Mouse (Mus musculus): ENCODE measurements around the gene Mpzl3. TPM values are rescaled to one million over a fixed set of nuclear protein-coding genes. Genes with fewer than 3 reads are reported as not detected.
A peak's percentile ranks its signal among the peaks of the same experiment; 100 is the strongest.

Mpzl3 gene
- total and polyA plus RNA-seq, 3 experiments, result 0.82 to 1.8 (median 1.4) TPM

GRCm38 (mm10) chr9:45011291-45011690 lies 43.7 kb upstream of the Mpzl3 start:
- no peak for TF ChIP-seq POLR2A (IDR thresholded peaks at IDR 0.05; ENCODE audit: insufficient read depth, low read depth, low read length)
- TF ChIP-seq CTCF (IDR thresholded peaks at IDR 0.05), result no peak
- TF ChIP-seq EP300 (IDR thresholded peaks at IDR 0.05; ENCODE audit: insufficient read depth, low read depth, low read length), result no peak
- peaks cover 2% of the 10 kb centered on the region; the same call in 1 of the 2 replicates for H3K27me3 ChIP-seq (ENCODE audit: control insufficient read depth, insufficient read depth, low read length)
- no peak overlapping the region for H3K4me3 ChIP-seq
- H3K9ac ChIP-seq (ENCODE audit: low read depth, low read length), result no peak overlapping the region
- H3K27ac ChIP-seq, result no peak overlapping the region
- DNase-seq, result no peak
- H3K4me1 ChIP-seq (ENCODE audit: control insufficient read depth, insufficient read depth, low read length), result no peaks in the 10 kb centered on the region
- WGBS, result 49% methylated on average over 6 of the region's 6 CpGs
- intact Hi-C loops (cut with DNase I), result no loop called here
- H3K36me3 ChIP-seq (ENCODE audit: control insufficient read depth, insufficient read depth, low read length), result no peaks in the 10 kb centered on the region
- H3K79me2 ChIP-seq (replicated peaks; ENCODE audit: control insufficient read depth, insufficient read depth, low read length), result no peaks in the 10 kb centered on the region

DNA sequence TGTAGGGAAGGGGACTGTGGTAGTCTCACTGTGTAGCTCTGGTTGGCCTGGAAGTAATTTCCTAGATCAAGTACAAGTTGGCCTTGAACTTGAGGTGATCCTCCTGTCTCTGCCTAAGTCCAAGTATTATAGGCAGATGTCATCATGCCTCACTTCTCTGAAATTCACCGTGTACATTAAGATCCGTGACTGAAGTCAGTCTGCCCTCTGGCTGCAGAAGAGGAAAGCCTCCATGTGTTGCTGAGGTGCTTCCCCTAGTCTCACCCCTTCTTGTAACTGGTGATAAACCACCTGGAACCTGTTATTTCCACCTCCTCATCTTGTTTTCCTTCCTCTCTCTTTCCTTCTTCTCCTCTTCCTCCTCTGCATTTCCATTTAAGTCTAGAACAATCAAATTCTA lies 40.1 kb upstream of the Mpzl3 start:
- H3K36me3 ChIP-seq (ENCODE audit: control insufficient read depth, insufficient read depth, low read length), result no peaks in the 10 kb centered on the region
- intact Hi-C loops (cut with DNase I), result no loop called here
- no peak overlapping the region for H3K27ac ChIP-seq
- no peaks in the 10 kb centered on the region for H3K4me1 ChIP-seq (ENCODE audit: control insufficient read depth, insufficient read depth, low read length)
- no peak overlapping the region for H3K4me3 ChIP-seq
- no peaks in the 10 kb centered on the region for H3K27me3 ChIP-seq (ENCODE audit: control insufficient read depth, insufficient read depth, low read length)
- H3K9ac ChIP-seq (ENCODE audit: low read depth, low read length), result no peak overlapping the region
- TF ChIP-seq CTCF (IDR thresholded peaks at IDR 0.05) (no peak), EP300 (IDR thresholded peaks at IDR 0.05; ENCODE audit: insufficient read depth, low read depth, low read length) (no peak), POLR2A (IDR thresholded peaks at IDR 0.05; ENCODE audit: insufficient read depth, low read depth, low read length) (no peak)
- no peak for DNase-seq
- no peaks in the 10 kb centered on the region for H3K79me2 ChIP-seq (replicated peaks; ENCODE audit: control insufficient read depth, insufficient read depth, low read length)
- 33% methylated on average over 2 of the region's 2 CpGs for WGBS

- Histone ChIP-seq H3K36me3 (ENCODE audit: control insufficient read depth, insufficient read depth, low read length) (no peaks in the 10 kb centered on the region), H3K27me3 (ENCODE audit: control insufficient read depth, insufficient read depth, low read length) (no peaks in the 10 kb centered on the region)
- intact Hi-C loops (cut with DNase I), result no loop called here
Observed at GRCm38 (mm10) chr9:45015841-45016240, 39.1 kb upstream of the Mpzl3 start.

DNA sequence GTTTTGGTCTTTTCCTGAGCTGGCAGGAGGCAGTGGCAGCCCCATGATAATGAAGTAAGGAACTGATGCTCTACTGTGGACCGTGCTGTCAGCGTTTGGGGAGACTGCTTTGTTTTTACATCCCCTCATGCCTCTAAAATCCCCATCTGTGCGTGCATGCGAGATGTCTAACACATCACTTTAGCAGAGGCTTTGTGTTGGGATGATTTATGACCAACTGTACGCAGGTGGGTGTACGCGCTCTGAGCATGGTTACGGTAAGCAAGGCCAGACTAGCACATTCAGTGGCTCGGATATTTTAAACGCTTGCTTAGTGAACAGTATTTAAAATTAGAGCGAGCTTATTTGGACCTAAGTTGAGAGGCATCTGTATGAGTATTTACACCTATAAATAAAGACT lies 37.0 kb upstream of the Mpzl3 start:
- intact Hi-C loops (cut with DNase I), result no loop called here
- no peaks in the 10 kb centered on the region for H3K79me2 ChIP-seq (replicated peaks; ENCODE audit: control insufficient read depth, insufficient read depth, low read length)
- TF ChIP-seq CTCF (IDR thresholded peaks at IDR 0.05) (no peak), POLR2A (IDR thresholded peaks at IDR 0.05; ENCODE audit: insufficient read depth, low read depth, low read length) (no peak), EP300 (IDR thresholded peaks at IDR 0.05; ENCODE audit: insufficient read depth, low read depth, low read length) (no peak)
- H3K27ac ChIP-seq, result no peak overlapping the region
- no peak overlapping the region for H3K4me3 ChIP-seq
- WGBS, result 82% methylated on average over 11 of the region's 11 CpGs
- no peaks in the 10 kb centered on the region for H3K4me1 ChIP-seq (ENCODE audit: control insufficient read depth, insufficient read depth, low read length)
- H3K27me3 ChIP-seq (ENCODE audit: control insufficient read depth, insufficient read depth, low read length), result no peaks in the 10 kb centered on the region
- no peak for DNase-seq
- no peaks in the 10 kb centered on the region for H3K36me3 ChIP-seq (ENCODE audit: control insufficient read depth, insufficient read depth, low read length)
- H3K9ac ChIP-seq (ENCODE audit: low read depth, low read length), result no peak overlapping the region

More at GRCm38 (mm10) chr9:45015841-45016240, 39.1 kb upstream of the Mpzl3 start:
- Histone ChIP-seq H3K79me2 (replicated peaks; ENCODE audit: control insufficient read depth, insufficient read depth, low read length) (no peaks in the 10 kb centered on the region), H3K4me1 (ENCODE audit: control insufficient read depth, insufficient read depth, low read length) (no peaks in the 10 kb centered on the region), H3K27ac (no peak overlapping the region), H3K9ac (ENCODE audit: low read depth, low read length) (no peak overlapping the region), H3K4me3 (no peak overlapping the region)
- DNase-seq, result no peak
- 54% methylated on average over 3 of the region's 3 CpGs for WGBS
- TF ChIP-seq CTCF (IDR thresholded peaks at IDR 0.05), result no peak
- TF ChIP-seq POLR2A (IDR thresholded peaks at IDR 0.05; ENCODE audit: insufficient read depth, low read depth, low read length), result no peak
- no peak for TF ChIP-seq EP300 (IDR thresholded peaks at IDR 0.05; ENCODE audit: insufficient read depth, low read depth, low read length)

DNA sequence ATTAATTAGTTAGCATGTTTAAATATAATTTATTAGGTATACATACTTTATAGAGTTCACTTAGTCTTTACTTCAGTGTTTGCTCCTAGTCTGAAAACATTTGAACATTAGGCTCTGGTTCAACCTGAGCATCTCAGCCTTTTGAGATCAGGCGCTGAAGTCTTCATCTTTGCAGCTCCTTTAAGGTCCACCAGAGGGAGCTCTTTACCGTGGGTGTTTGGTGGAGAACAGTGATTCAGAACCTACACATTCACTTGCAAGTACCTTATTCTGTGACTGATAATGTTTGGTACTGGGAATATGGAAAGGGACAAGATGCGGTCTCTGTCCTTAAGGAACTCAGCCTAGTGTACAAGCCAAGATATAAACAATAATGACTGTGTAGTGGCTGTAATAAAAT lies 32.2 kb upstream of the Mpzl3 start:
- intact Hi-C loops (cut with DNase I), result loop anchor here (1.0 to 5.0 kb wide), 2 partner anchors 110 to 124 kb away; no protein-coding TSS in a partner anchor
- no peak overlapping the region for H3K4me3 ChIP-seq
- WGBS, result 10% methylated on average over 3 of the region's 3 CpGs
- H3K4me1 ChIP-seq (ENCODE audit: control insufficient read depth, insufficient read depth, low read length), result no peaks in the 10 kb centered on the region
- H3K27me3 ChIP-seq (ENCODE audit: control insufficient read depth, insufficient read depth, low read length), result no peaks in the 10 kb centered on the region; the same call in 1 of the 2 replicates
- no peaks in the 10 kb centered on the region for H3K79me2 ChIP-seq (replicated peaks; ENCODE audit: control insufficient read depth, insufficient read depth, low read length)
- H3K27ac ChIP-seq, result no peak overlapping the region
- DNase-seq, result peak in 1 of 2 experiments; percentile 40
- TF ChIP-seq EP300 (IDR thresholded peaks at IDR 0.05; ENCODE audit: insufficient read depth, low read depth, low read length) (no peak), CTCF (IDR thresholded peaks at IDR 0.05) (peak; percentile 95), POLR2A (IDR thresholded peaks at IDR 0.05; ENCODE audit: insufficient read depth, low read depth, low read length) (no peak)
- H3K36me3 ChIP-seq (ENCODE audit: control insufficient read depth, insufficient read depth, low read length), result no peaks in the 10 kb centered on the region
- no peak overlapping the region for H3K9ac ChIP-seq (ENCODE audit: low read depth, low read length)

GRCm38 (mm10) chr9:45023638-45024037 lies 31.3 kb upstream of the Mpzl3 start:
- no peak for DNase-seq
- intact Hi-C loops (cut with DNase I), result loop anchor here (1.0 to 5.0 kb wide), 2 partner anchors 109 to 123 kb away; no protein-coding TSS in a partner anchor
- Histone ChIP-seq H3K9ac (ENCODE audit: low read depth, low read length) (no peak overlapping the region), H3K27me3 (ENCODE audit: control insufficient read depth, insufficient read depth, low read length) (no peaks in the 10 kb centered on the region; the same call in 1 of the 2 replicates), H3K27ac (no peak overlapping the region), H3K79me2 (replicated peaks; ENCODE audit: control insufficient read depth, insufficient read depth, low read length) (no peaks in the 10 kb centered on the region), H3K4me3 (no peak overlapping the region), H3K4me1 (ENCODE audit: control insufficient read depth, insufficient read depth, low read length) (no peaks in the 10 kb centered on the region), H3K36me3 (ENCODE audit: control insufficient read depth, insufficient read depth, low read length) (no peaks in the 10 kb centered on the region)
- 56% methylated on average over 3 of the region's 3 CpGs for WGBS
- no peak for TF ChIP-seq POLR2A (IDR thresholded peaks at IDR 0.05; ENCODE audit: insufficient read depth, low read depth, low read length)
- no peak for TF ChIP-seq CTCF (IDR thresholded peaks at IDR 0.05)
- TF ChIP-seq EP300 (IDR thresholded peaks at IDR 0.05; ENCODE audit: insufficient read depth, low read depth, low read length), result no peak
